Mouse (Mus musculus) lung, embryonic 14.5 days (tissue): ENCODE measurements around the gene Flt3. TPM values are rescaled to one million over a fixed set of nuclear protein-coding genes. Genes with fewer than 3 reads are reported as not detected.

Experiments used
- ATAC-seq: fragments of 200-750 bp; cut with Nextera tagmentation; 2 replicates; pipeline ENCODE4 v1.8.0; 2017; ENCODE audit warnings: mild to moderate bottlenecking, moderate TSS enrichment, moderate library complexity; ENCODE audit not compliant: insufficient read depth
- DNase-seq: peaks from one replicate; pipeline ENCODE4 v3.0.0-alpha.2; 2015
- H3K27ac ChIP-seq: fragments of 300-500 bp; sonication (generic); 2 replicates; pipeline ENCODE4 v1.5.1; 2014; ENCODE audit warnings: low read depth, mild to moderate bottlenecking, moderate library complexity
- H3K27me3 ChIP-seq: fragments of 300-500 bp; sonication (generic); 2 replicates; pipeline ENCODE4 v1.6.1; 2014; ENCODE audit warnings: low read length, control low read depth; ENCODE audit not compliant: insufficient read depth
- H3K36me3 ChIP-seq: fragments of 300-500 bp; sonication (generic); 2 replicates; pipeline ENCODE4 v1.6.1; 2014; ENCODE audit warnings: control low read depth; ENCODE audit not compliant: insufficient read depth
- H3K4me1 ChIP-seq: fragments of 300-500 bp; sonication (generic); 2 replicates; pipeline ENCODE4 v1.6.1; 2014; ENCODE audit warnings: antibody characterized with exemption, control low read depth; ENCODE audit not compliant: insufficient read depth
- H3K4me2 ChIP-seq: fragments of 300-500 bp; sonication (generic); 2 replicates; pipeline ENCODE4 v1.6.1; 2014; ENCODE audit warnings: mild to moderate bottlenecking
- H3K4me3 ChIP-seq: fragments of 300-500 bp; sonication (generic); 2 replicates; pipeline ENCODE4 v1.5.1; 2014; ENCODE audit warnings: low read depth, low read length
- H3K9ac ChIP-seq: fragments of 300-500 bp; sonication (generic); 2 replicates; pipeline ENCODE4 v1.6.1; 2014
- H3K9me3 ChIP-seq: fragments of 300-500 bp; sonication (generic); 2 replicates; pipeline ENCODE4 v1.6.1; 2016; ENCODE audit warnings: low read depth, low read length, control low read depth
- CTCF ChIP-seq: IDR thresholded peaks from 2 replicates; pipeline ENCODE4 v1.5.1; 2016; ENCODE audit warnings: antibody characterized with exemption, low read depth
- WGBS: fragments of 180-500 bp; shearing (Covaris S2); extraction: QIAGEN DNeasy Blood & Tissue Kit; methylation state at CpG from one replicate; pipeline ENCODE4 v1.1.7; 2014; 5-methylcytosine and 5-hydroxymethylcytosine counted together
- polyA plus RNA-seq: library from polyadenylated mRNA; unstranded; fragments of >200 nt; fragmentation: Nextera tagmentation; extraction: Ambion mirVana; gene quantifications from 2 replicates; pipeline ENCODE4 v1.2.1, GENCODE M21; 2014

The Flt3 gene
- polyA plus RNA-seq, 1 experiment from 2014 or later, result 0.07 TPM

- no peak overlapping the region for H3K27ac ChIP-seq
- H3K36me3 ChIP-seq, result no peaks in the 10 kb centered on the region
- ATAC-seq (no peak), DNase-seq (peak; percentile 12)
- no peak overlapping the region for H3K4me2 ChIP-seq
- H3K27me3 ChIP-seq, result no peaks in the 10 kb centered on the region
- TF ChIP-seq CTCF, result no peak
- no peaks in the 10 kb centered on the region for H3K9me3 ChIP-seq
- WGBS, result 33% methylated on average over 13 of the region's 13 CpGs
- H3K9ac ChIP-seq, result no peak overlapping the region
- H3K4me3 ChIP-seq, result no peak overlapping the region
- no peaks in the 10 kb centered on the region for H3K4me1 ChIP-seq
Observed at GRCm38 (mm10) chr5:147340741-147341414, 59.4 kb downstream of the Flt3 start.

GRCm38 (mm10) chr5:147339560-147339959, 60.7 kb downstream of the Flt3 start:
- Histone ChIP-seq H3K9me3 (no peaks in the 10 kb centered on the region), H3K4me3 (no peak overlapping the region), H3K4me1 (no peaks in the 10 kb centered on the region), H3K36me3 (no peaks in the 10 kb centered on the region), H3K27me3 (no peaks in the 10 kb centered on the region), H3K9ac (no peak overlapping the region), H3K4me2 (no peak overlapping the region), H3K27ac (no peak overlapping the region)
- WGBS, result 81% methylated on average over 11 of the region's 11 CpGs
- ATAC-seq (no peak), DNase-seq (no peak)
- TF ChIP-seq CTCF, result no peak

GRCm38 (mm10) chr5:147338967-147339366, 61.3 kb downstream of the Flt3 start:
- Histone ChIP-seq H3K36me3 (no peaks in the 10 kb centered on the region), H3K9ac (no peak overlapping the region), H3K9me3 (no peaks in the 10 kb centered on the region), H3K4me3 (no peak overlapping the region), H3K4me2 (no peak overlapping the region), H3K27me3 (no peaks in the 10 kb centered on the region), H3K27ac (no peak overlapping the region), H3K4me1 (no peaks in the 10 kb centered on the region)
- DNase-seq (no peak), ATAC-seq (no peak)
- no peak for TF ChIP-seq CTCF
- WGBS, result 48% methylated on average over 9 of the region's 9 CpGs

GRCm38 (mm10) chr5:147332711-147333110, 67.6 kb downstream of the Flt3 start:
- Histone ChIP-seq H3K4me3 (no peak overlapping the region), H3K9me3 (no peaks in the 10 kb centered on the region), H3K36me3 (no peaks in the 10 kb centered on the region), H3K4me1 (no peaks in the 10 kb centered on the region), H3K27me3 (no peaks in the 10 kb centered on the region), H3K27ac (no peak overlapping the region), H3K4me2 (no peak overlapping the region), H3K9ac (no peak overlapping the region)
- TF ChIP-seq CTCF, result no peak
- DNase-seq (no peak), ATAC-seq (no peak)
- 20% methylated on average over 7 of the region's 7 CpGs for WGBS

GRCm38 (mm10) chr5:147331547-147331946, 68.7 kb downstream of the Flt3 start:
- peak; percentile 67 for DNase-seq

GRCm38 (mm10) chr5:147329946-147330345, 70.3 kb downstream of the Flt3 start:
- Histone ChIP-seq H3K9ac (no peak overlapping the region), H3K4me2 (no peak overlapping the region), H3K27me3 (no peaks in the 10 kb centered on the region), H3K9me3 (no peaks in the 10 kb centered on the region), H3K4me1 (no peaks in the 10 kb centered on the region), H3K4me3 (no peak overlapping the region), H3K36me3 (no peaks in the 10 kb centered on the region), H3K27ac (no peak overlapping the region)
- DNase-seq (no peak), ATAC-seq (no peak)
- 77% methylated on average over 11 of the region's 11 CpGs for WGBS
- no peak for TF ChIP-seq CTCF

More at GRCm38 (mm10) chr5:147331547-147331946, 68.7 kb downstream of the Flt3 start:
- Histone ChIP-seq H3K4me1 (no peaks in the 10 kb centered on the region), H3K9me3 (no peaks in the 10 kb centered on the region), H3K4me2 (no peak overlapping the region), H3K4me3 (no peak overlapping the region), H3K36me3 (no peaks in the 10 kb centered on the region), H3K27ac (no peak overlapping the region), H3K9ac (no peak overlapping the region), H3K27me3 (no peaks in the 10 kb centered on the region)
- 38% methylated on average over 2 of the region's 2 CpGs for WGBS
- TF ChIP-seq CTCF, result peak; percentile 67
- no peak for ATAC-seq

- Histone ChIP-seq H3K4me2 (no peak overlapping the region), H3K27me3 (0 out of 2 replicates have a peak, but pooled peaks cover under 1% of the 10 kb centered on the region), H3K27ac (no peak overlapping the region), H3K4me3 (no peak overlapping the region), H3K36me3 (no peaks in the 10 kb centered on the region), H3K9ac (no peak overlapping the region), H3K4me1 (no peaks in the 10 kb centered on the region), H3K9me3 (no peaks in the 10 kb centered on the region)
- 84% methylated on average over 5 of the region's 5 CpGs for WGBS
- ATAC-seq (no peak), DNase-seq (no peak)
- peak; percentile 29 for TF ChIP-seq CTCF
Observed at GRCm38 (mm10) chr5:147327636-147328035, 72.7 kb downstream of the Flt3 start.
